Mouse (Mus musculus) adrenal gland, adult (tissue): ENCODE results near the gene Cyb561d2.
A peak's percentile ranks its signal among the peaks of the same experiment; 100 is the strongest.
"Not testable (repeated sequence)": the region's sequence is repeated elsewhere in the genome, so short reads cannot be mapped to it uniquely, and the experiment has no call there.

ENCODE experiments used
- DNase-seq, 2 experiments: peaks; one replicate each; pipeline ENCODE4 v3.0.0; 2022 to 2023; ENCODE audit warnings: low spot score in 1 of 2; ENCODE audit not compliant: inconsistent age in 2 of 2

The Cyb561d2 gene

DNA sequence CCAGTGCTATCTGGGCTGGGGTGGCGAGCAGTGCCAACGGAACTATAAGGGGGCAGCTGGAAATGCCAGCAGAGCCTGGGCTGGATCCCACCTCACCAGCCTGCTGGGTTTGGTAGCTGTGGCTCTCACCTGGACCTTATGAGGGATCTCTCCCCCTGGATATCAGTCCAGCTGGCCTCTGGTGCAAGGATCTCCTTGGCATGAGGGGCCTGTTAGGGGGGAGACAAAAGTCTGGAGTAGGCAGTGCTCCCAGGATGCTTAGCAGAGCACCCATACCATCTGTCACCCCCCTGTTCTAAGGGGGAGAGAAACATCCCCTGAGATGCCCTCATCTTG lies 30.3 kb upstream of the Cyb561d2 start:
- DNase-seq, result no peak

DNA sequence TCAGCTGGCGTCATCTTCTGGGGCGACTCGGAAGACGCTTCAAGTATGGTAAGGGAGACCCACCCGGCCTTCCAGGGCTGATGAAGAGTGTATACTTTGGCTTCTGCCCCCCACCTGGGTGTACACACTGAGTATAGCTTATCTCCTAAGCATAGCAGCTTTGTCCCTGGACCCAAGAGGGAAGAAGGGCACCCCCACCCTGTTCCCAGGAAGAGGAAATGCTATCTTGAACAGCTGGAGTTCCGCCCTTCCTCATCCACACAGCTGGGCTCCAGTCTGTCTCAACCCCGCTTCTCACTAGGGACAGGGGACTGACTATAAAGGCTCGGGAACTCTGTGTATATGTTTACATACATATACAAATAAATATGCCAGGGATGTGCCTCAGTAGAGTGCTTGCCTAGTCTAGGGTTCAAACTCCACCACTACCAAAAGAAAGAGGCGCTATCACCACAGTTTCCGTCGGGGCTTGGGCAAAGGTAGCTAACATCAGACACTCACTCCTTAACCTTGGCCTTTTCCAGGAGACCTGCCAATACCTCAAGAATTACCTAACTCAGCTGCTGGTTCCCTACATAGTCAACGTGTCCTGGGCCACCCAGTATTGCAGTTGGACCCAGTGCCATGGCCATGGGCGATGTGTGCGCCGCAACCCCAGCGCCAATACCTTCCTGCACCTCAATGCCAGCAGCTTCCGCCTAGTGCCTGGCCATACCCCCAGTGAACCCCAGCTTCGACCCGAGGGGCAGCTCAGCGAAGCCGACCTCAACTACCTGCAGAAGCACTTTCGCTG lies 29.7 kb upstream of the Cyb561d2 start:
- DNase-seq, result peak in 1 of 2 experiments; percentile 27

DNA sequence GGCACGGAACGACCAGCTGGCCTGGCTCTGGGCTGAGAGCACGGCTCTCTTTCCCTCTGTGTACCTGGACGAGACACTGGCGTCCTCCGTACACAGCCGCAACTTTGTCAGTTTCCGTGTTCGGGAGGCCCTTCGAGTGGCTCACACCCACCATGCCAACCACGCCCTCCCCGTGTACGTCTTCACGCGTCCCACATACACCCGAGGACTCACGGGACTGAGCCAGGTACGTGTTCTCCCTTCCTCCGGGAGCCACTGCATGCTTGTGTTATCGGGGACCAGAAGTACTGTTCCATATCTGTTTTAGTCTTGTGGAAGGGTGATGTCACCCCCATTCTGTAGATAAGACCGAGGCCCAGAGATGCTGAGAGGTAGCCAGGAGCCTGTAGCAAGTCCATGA lies 28.9 kb upstream of the Cyb561d2 start:
- no peak for DNase-seq

DNA sequence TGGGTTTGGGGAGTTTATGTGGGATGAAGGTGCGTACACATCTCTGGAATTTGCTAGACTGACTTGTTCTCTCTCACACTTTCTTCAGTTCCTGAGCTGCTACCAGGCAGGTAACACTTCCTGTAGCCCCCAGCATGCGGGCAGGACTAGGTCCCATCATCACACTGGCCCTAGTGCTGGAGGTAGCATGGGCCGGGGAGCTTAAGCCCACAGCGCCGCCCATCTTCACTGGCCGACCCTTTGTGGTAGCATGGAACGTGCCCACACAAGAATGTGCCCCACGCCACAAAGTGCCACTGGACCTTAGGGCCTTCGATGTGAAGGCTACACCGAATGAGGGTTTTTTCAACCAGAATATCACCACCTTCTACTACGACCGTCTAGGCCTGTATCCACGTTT lies 28.0 kb upstream of the Cyb561d2 start:
- no peak for DNase-seq

DNA sequence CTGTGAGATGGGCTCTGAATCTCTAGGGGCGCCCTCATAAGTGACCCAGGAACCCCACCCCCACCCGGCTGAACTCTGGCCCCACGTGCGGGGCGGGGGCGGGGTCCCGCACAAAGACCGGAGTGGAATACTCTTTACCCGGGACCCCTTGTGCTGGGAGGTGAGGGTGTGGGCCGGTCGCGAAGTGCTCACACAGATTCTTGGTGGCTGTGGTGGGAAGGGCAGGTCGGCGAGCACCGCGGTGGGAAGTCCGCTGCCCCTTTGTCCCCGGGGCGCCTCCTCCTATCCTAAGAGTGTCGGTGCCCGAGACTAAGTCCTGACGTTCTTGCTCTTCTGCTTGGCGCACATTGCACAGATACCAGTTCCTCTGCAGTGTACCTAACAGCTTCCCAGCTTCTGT lies 27.3 kb upstream of the Cyb561d2 start:
- no peak for DNase-seq

DNA sequence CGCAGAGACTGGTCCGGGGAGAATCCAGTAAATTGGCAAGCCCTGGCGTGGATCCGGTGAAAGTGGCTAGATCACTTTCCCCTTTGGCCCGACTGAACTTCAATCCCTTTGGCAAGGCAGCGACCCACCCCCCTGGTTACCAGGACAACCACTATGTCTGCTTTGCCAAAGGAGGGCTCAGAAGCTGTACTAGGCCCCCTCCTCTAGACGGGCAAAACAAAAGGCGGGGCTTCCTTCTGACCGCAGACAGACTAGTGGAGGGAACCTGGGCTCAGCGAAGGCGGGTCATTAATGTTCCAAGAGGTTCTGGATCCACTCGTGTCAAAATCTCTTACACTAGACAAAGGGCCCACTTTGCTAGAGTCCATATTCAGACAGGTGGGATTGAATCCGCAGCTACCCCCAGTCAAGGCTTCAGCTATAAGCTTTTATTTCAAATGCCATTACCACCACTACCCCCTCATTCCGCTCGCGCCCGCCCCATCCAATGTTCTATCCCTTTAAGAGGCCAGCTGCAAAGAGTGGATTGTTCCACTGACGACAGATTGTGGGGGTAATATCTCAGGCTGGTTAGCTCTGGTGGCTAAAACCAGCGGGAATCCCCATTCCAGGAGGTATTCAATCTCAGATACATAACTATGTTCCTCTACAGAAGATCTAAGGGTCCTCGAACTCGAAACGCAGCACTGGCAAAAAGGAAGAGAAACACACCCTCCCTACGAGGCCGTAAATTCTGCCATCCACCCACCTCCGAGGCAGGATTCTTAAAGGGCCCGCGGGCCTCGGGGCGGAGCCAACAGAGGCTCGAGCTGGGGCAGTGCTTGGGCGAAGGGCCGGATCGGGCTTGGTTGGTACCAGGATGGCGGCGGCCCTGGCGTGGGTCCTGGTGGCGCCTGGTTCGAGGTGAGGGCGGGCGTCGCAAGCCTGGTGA lies 26.6 kb upstream of the Cyb561d2 start:
- peak; percentile 89 to 96 for DNase-seq

DNA sequence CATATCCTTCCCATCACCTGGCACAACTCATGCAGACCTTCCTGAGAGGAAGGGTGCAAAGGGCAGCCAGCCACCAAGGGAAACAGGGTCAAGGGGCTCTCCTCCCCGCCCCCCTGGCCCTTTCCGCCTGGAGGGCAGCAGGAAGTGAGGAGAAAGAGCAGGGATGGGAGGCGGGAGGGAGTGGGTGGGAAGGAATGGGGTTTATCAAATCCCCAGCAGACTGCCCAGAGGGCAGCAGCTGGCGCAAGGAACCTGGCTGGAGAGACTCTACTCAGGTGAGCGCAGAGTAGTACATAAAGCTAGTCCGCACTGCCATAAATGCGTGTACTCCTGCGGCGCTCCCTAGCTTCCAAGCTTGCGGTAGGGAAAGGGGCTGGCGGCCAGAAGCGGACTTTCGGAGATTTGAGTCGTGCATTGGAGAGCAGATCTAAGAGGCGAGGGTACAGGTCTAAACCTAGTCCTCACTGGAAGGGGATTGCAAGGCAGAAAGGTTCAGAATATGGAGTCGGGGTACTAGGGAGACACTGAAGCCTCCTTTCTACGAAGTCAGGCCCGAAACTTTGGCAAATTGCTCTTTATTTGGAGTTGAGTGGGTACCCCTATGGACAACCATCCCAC lies 25.8 kb upstream of the Cyb561d2 start, which contains the start of gene Hyal2:
Gene Hyal2 (plus strand): TSS at position 244 of the 618 bp plus-strand sequence.
- peak; percentile 76 to 83 for DNase-seq

DNA sequence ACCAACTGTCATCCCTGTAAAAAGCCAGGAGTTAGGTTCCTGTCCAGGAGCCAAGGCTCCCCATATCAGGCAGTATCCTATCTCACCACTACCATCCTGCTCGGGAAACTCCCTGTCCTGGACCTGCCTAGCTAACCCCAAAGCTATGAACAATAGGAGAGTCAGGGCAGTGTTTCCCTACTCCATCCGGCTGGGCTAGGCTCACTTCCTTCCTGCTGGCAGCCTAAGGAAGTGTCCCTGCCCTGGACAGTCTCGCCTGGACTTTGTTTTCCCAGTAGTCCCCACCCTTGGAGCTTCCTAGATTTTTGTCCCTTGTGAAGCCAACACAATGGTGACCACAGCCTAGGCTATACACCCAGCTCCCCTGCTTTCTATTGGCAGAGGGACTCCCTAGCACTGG lies 24.9 kb upstream of the Cyb561d2 start:
- DNase-seq, result peak; percentile 66 to 76

DNA sequence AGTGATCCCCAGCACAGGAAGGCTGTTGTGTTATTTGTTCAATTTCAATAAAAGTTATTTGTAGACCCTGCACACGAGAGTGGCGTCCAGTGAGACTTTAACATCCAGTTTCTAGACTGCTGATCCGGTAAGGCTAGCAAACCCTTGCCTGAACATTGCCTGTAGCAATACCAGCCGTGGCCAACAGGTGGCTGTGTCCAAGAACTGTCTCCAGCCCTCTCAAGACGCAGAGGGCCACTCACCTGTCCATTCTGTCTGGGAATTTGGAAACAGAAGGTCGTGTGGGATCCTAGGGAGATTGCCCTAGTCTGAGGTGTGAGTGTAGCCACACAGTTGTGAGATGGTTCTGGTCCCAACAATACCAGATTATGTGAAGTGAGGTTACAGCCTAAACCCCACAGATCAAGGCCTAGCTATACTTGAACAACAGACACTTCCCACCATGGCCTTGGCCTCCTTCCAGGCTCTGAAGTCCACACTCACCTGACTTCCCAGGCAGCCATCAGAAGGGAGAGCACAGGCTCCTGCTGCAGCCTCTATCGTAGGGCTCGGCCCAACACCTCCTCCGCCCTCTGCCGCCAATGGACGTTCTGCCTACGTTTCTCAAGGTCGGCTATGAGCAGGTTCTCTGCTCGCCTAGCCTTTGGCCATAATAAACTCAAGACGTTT lies 24.2 kb upstream of the Cyb561d2 start:
- DNase-seq, result peak; percentile 84 to 95

DNA sequence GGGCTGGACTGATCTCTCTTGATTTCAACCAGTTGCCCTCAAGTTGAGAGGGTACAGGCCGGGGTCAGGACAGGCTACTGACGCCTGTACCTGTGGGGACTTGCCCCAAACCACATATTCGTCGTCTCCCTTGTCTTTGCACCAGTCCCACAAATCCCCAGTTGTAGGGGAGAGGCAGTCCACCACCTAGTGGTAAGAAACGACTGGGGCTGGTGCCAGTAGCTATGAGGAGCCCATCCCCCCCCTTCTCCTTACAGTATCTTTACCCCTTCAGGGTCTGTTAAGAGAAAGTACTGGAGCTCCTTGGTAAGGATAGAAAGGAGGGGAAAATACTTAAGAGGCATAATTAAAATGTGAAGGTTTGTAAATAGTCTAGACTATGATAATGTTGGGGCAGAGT lies 23.6 kb upstream of the Cyb561d2 start:
- not testable (repeated sequence) for DNase-seq

DNA sequence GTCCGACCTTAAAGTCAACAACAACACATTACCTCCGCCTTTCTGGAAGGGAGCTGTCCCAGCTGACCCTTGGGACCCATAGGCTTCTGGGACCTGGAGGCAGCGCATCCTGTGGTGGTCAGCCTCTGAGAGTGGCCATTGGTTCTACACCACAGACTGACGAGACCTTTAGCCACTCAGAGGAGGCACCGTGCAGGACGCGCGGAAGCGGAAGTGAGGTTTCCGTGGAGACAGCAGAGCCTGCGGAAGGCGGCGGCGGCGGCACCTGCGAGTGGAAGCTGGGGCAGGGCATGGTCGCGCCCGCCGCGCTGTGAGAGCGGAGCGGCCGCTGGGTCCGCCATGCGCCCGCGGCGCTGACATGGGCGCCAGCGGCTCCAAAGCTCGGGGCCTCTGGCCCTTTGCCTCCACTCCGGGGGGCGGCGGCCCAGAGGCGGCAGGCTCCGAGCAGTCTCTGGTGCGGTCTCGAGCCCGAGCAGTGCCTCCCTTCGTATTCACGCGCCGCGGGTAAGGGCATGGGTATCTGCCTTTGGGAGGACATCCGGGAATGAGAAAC lies 21.1 kb upstream of the Cyb561d2 start, which contains the start of gene Tusc2:
Gene Tusc2 (plus strand): TSS at position 227 of the 553 bp plus-strand sequence.
- DNase-seq, result peak; percentile 96 to 98

DNA sequence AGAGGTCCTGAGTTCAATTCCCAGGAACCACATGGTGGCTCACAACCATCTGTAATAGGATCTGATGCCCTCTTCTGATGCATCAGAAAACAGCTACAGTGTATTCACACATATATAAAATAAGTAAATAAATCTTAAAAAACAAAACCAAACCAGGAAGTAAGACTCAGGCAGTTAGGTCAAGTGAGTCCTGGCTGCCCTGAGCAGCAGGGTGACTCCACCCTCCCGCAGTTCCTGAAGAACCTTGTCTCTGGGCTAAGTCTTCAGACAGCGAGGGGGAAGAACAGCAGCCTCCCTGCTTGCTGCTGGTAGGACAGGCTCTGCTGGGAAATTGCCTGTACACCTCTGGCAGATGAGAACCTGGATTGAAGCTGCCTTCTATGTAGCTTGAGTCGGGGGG lies 14.4 kb upstream of the Cyb561d2 start:
- no peak for DNase-seq

DNA sequence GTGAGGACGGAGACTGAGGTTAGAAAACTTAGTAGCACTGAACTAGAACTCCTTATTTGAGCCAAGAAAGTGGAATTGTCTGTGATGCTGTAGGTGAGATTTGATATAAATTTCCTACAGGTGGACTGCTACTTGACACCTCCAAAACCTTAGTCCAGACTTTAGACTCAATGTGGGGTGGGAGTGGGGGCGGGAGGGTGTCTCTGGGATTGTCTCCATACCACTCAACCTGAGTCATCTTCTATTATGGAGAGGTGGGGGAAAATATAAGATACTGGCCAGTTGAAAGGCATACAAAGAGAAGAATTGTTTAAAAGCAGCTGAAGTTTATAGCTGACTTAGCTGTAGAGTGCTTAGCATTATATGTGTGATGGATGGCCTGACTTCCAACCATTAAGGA lies 13.7 kb upstream of the Cyb561d2 start:
- no peak for DNase-seq

DNA sequence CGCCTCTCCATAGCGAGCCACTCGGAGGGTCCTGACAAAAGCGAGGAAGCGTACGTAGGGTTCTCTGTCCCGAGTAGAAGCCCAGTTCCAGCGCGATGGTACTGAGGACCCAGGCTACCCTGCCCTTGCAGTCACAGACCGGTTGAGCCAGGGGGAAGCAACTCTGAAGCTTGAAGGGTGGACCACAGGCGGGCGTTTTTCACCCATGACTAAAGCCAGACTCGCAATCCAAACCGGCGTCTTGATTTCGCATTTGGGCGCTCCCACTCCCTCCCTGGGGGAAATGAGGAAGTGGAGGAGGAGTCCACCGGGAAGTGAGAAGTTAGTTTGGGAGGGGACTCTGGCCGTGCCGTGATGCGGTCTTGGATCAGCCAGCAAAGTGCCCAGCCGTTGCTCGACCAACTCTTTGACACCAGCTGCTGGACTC lies 13.1 kb upstream of the Cyb561d2 start:
- DNase-seq, result peak; percentile 74 to 90

DNA sequence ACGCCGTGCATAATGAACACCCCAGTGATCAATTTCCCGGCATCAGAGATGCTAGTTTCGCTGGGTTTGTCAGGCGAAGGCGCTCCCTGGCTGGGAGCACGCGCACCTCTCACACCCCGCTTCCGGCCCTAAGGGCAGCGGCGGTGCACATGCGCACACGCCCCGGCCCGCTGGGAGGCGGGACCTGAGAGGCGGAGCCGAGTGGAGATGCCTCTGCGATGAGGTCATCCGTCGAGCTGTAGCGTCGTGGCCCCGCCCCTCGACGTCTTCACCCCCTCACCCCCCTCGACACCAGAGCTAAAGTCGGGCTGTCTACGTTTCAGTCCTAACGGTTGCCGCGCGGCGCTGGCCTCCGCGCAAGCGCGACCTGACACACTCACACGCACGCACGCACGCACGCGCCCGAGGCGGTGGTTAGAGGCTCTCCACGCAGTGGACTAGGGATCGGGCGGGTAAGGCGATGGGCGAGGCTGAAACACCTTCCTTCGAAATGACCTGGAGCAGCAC lies 12.4 kb upstream of the Cyb561d2 start:
- peak; percentile 97 to 98 for DNase-seq

DNA sequence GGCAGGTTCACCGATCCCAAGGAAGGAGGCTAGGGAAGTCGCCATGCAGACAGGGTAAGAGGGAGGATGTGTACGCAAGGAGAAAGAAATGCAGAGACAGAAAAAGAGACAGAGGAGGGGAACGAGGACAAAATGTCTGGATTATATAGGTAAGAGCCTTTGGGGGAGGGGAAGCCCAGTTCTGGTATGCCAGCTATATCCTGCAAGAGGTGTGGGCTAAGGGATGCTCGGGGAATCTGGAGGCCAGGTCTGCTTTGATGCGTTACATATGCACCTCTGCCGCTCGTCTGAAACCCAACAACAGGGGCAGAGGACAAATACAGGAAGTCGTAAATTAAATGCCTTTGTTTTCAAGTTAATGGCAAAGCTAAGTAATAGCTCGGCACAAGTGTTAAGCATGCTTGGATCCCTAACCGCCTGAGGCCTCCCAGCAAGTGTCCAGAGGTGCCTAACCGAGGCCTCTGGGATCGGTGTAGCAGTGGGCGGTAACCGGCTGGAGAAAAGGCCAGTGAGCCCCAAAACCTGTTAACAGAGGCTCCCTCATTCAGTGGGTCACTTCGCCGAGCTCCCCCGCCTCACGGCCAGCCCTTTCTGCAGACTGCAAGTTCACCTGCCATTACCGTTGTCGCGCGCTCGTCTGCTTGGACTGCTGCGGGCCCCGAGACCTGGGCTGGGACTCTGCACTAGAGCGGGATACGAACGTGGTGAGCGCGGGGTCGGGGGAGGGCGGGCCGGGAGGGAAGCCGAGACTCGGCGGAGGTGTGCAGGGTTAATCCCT lies 11.7 kb upstream of the Cyb561d2 start:
- DNase-seq, result peak; percentile 71 to 86

DNA sequence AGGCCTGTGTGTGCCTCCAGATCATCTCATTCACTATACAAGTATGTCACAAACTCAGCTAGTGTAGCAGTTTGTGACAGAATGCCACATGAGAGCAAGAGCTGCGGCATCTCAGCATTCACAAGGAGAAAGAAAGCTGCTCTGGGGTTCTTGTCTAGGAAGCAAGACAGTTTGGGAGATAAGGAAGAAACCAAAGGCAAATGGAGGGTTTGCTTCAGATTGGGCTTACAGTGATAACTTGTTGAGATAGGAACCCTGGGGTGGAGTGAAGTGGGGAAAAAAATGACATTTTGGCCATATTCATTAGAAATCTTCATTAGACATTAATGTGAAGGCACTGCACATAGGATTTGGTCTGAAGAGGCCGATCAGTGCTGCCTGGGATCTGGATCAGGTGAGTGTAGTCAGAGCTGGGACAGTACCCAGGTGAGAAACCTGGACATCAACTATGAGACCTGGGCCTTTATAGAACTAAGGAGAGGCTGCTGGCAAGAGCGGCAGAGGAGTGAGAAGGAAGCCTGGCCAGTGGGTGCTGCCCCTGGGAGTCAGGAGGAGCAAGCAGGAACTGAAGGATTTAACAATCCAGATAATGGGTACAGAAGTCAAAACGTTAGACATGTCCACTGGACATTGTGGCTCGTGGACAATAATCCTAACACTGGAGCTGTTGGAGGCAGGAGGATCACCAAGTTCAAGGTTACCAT lies 10.8 kb upstream of the Cyb561d2 start:
- no peak for DNase-seq

DNA sequence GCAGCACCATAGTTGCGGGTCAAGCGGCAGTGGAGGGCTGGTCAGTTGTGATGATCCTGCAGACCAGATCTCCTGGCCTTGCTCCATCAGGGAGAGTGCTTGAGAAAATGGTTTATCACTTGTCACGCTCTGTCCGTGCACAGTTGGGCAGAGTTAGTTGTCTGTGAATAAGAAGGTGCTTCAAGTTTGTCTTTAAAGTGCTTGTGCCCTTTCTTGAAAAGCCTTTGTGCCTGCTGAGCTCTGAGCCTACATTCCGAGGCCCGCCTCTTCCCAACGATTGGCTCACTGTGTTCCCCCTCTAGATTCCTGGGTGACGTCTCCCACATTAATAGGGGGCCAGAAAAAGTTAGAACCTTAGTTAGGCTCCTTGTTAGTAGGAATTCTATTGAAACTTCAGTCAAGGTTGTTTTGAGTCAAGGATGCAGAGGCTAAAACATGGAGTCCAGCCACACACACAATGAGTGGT lies 9.9 kb upstream of the Cyb561d2 start:
- no peak for DNase-seq
